Mouse (Mus musculus): ENCODE measurements around the gene Lancl1. TPM values are rescaled to one million over a fixed set of nuclear protein-coding genes. Genes with fewer than 3 reads are reported as not detected.

Gene Lancl1
- polyA plus RNA-seq, 1 experiment from 2014 or later: 102 TPM

GRCm38 (mm10) chr1:67000484-67000883 is 38.2 kb downstream of the Lancl1 start:
- no peak overlapping the region for H3K4me2 ChIP-seq (ENCODE audit: low read depth, low read length)
- no peak overlapping the region for H3K4me3 ChIP-seq (ENCODE audit: low read length)
- H3K27ac ChIP-seq (ENCODE audit: low read length): peak overlapping the region; percentile 51
- H3K27me3 ChIP-seq (ENCODE audit: control insufficient read depth, insufficient read depth, low read depth, low read length): no peaks in the 10 kb centered on the region
- H3K4me1 ChIP-seq (replicated peaks; ENCODE audit: control insufficient read depth, insufficient read depth, low read length): peaks cover 27% of the 10 kb centered on the region
- H3K36me3 ChIP-seq (ENCODE audit: control insufficient read depth, insufficient read depth, low read length): peaks cover 15% of the 10 kb centered on the region
- H3K9me3 ChIP-seq (ENCODE audit: control insufficient read depth, low read length): no peaks in the 10 kb centered on the region
- 73% methylated on average over 3 of the region's 3 CpGs for WGBS
- peak; percentile 47; the same call in 1 of the 2 replicates for ATAC-seq (ENCODE audit: low read depth)
- H3K9ac ChIP-seq (ENCODE audit: low read length): no peak overlapping the region

DNA sequence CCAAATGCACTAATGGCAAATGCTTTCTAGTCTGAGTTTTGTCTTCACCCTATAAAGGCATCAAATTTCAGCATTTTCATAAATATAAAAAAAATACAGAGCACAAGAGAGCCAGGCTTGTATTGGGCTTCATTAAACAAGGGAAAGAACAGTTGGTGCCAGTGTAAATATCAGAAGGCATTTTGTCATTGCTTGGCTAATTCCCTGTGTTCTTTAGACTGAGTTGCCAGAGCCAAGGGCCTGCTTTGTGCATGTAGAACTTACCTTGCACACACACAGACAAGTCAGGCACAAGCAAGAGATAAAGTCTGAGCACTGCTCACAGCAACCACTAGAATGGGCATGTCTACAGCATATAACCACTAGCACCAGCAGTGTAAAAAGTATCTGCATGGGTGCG is 40.1 kb downstream of the Lancl1 start:
- Histone ChIP-seq H3K27me3 (ENCODE audit: control insufficient read depth, insufficient read depth, low read depth, low read length) (no peaks in the 10 kb centered on the region), H3K4me1 (replicated peaks; ENCODE audit: control insufficient read depth, insufficient read depth, low read length) (peaks cover 26% of the 10 kb centered on the region), H3K27ac (ENCODE audit: low read length) (peak overlapping the region; percentile 50; the same call in 1 of the 2 replicates), H3K4me2 (ENCODE audit: low read depth, low read length) (no peak overlapping the region), H3K36me3 (ENCODE audit: control insufficient read depth, insufficient read depth, low read length) (peaks cover 3% of the 10 kb centered on the region), H3K9me3 (ENCODE audit: control insufficient read depth, low read length) (no peaks in the 10 kb centered on the region), H3K9ac (ENCODE audit: low read length) (no peak overlapping the region), H3K4me3 (ENCODE audit: low read length) (no peak overlapping the region)
- no peak for ATAC-seq (ENCODE audit: low read depth)
- WGBS: 78% methylated on average over 1 of the region's 1 CpGs

DNA sequence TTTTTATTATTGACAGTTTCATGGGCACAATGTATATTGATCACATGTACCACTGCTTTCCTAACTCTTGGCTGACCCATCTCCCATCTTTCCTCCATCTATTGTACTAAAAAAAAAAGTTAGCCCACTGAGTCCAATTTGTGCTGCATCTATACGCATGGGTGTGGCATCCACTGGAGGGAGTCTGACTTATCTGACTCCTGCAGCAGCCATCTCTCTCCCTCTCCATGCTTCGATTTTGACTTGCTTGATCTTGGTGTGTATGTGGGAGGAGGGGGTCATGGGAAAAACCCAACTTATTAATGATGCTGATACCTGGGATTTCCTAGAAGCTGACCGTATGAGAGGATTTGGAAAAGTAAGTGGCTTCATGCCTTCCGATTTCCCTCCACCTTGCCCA is 40.5 kb downstream of the Lancl1 start:
- ATAC-seq (ENCODE audit: low read depth): no peak
- no peaks in the 10 kb centered on the region for H3K9me3 ChIP-seq (ENCODE audit: control insufficient read depth, low read length)
- WGBS: 92% methylated on average over 4 of the region's 4 CpGs
- H3K4me1 ChIP-seq (replicated peaks; ENCODE audit: control insufficient read depth, insufficient read depth, low read length): peaks cover 23% of the 10 kb centered on the region
- H3K27me3 ChIP-seq (ENCODE audit: control insufficient read depth, insufficient read depth, low read depth, low read length): no peaks in the 10 kb centered on the region
- no peak overlapping the region for H3K4me2 ChIP-seq (ENCODE audit: low read depth, low read length)
- no peaks in the 10 kb centered on the region for H3K36me3 ChIP-seq (ENCODE audit: control insufficient read depth, insufficient read depth, low read length)
- no peak overlapping the region; the same call in 1 of the 2 replicates for H3K27ac ChIP-seq (ENCODE audit: low read length)
- H3K4me3 ChIP-seq (ENCODE audit: low read length): no peak overlapping the region
- H3K9ac ChIP-seq (ENCODE audit: low read length): no peak overlapping the region

DNA sequence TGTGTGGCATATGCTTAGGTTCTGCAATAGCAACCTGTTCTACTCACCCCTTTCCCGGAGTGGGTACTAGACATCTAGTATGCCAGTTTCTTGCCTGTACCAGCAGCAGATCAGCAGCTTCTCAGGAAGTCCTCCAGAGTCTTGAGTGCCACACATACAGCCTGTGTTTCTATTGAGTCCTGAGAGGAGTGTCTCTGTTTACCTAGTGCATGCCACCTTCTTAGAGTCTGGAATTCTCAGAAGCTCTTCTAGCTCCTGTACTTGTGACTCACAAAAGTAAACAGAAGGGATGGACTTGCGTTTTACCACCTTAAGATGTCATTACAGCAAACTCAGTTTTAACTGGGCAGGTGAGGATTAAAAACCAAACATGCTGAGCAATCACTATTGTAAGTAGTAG is 41.9 kb downstream of the Lancl1 start:
- peak; percentile 93 for ATAC-seq (ENCODE audit: low read depth)
- Histone ChIP-seq H3K36me3 (ENCODE audit: control insufficient read depth, insufficient read depth, low read length) (no peaks in the 10 kb centered on the region), H3K27ac (ENCODE audit: low read length) (peak overlapping the region; percentile 75), H3K4me1 (replicated peaks; ENCODE audit: control insufficient read depth, insufficient read depth, low read length) (peaks cover 25% of the 10 kb centered on the region), H3K9me3 (ENCODE audit: control insufficient read depth, low read length) (no peaks in the 10 kb centered on the region), H3K27me3 (ENCODE audit: control insufficient read depth, insufficient read depth, low read depth, low read length) (no peaks in the 10 kb centered on the region), H3K4me3 (ENCODE audit: low read length) (no peak overlapping the region), H3K9ac (ENCODE audit: low read length) (no peak overlapping the region), H3K4me2 (ENCODE audit: low read depth, low read length) (no peak overlapping the region)
- WGBS: 53% methylated on average over 2 of the region's 2 CpGs

GRCm38 (mm10) chr1:66992764-66993163 is 45.9 kb downstream of the Lancl1 start:
- no peak overlapping the region for H3K4me2 ChIP-seq (ENCODE audit: low read depth, low read length)
- H3K9ac ChIP-seq (ENCODE audit: low read length): no peak overlapping the region
- no peak overlapping the region for H3K27ac ChIP-seq (ENCODE audit: low read length)
- H3K36me3 ChIP-seq (ENCODE audit: control insufficient read depth, insufficient read depth, low read length): no peaks in the 10 kb centered on the region
- H3K4me3 ChIP-seq (ENCODE audit: low read length): no peak overlapping the region
- no peaks in the 10 kb centered on the region for H3K27me3 ChIP-seq (ENCODE audit: control insufficient read depth, insufficient read depth, low read depth, low read length)
- H3K9me3 ChIP-seq (ENCODE audit: control insufficient read depth, low read length): no peaks in the 10 kb centered on the region
- no peak for ATAC-seq (ENCODE audit: low read depth)
- peaks cover 6% of the 10 kb centered on the region for H3K4me1 ChIP-seq (replicated peaks; ENCODE audit: control insufficient read depth, insufficient read depth, low read length)

DNA sequence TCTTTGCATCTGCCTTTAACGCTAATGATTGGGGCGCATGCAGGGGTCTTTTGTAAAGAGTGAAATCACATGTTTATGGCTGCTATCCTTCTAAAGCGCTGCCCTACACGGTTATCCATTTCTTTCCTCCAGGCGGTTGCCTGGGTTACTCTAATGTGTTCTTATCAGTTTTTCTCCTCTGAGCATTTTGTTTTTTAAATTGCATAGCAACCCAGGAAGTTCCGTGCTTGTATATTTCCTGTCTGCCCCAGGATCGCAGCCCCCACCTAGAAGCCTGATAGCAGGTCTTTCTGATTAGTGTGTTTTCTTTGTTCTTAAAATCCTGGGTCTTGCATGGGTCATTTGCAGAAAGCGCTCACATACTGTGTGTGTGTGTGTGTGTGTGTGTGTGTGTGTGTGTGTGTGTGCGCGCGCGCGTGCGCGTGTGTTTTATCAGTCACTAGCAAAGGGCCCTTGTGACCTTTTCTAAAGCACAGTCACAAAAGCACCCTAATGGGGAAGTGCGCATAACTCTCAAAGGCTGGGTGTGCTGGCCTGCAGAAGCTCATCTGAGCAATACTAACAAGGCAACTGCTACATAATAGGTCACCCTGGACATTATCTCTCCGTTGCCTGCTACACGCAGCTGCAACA is 51.0 kb downstream of the Lancl1 start:
- Histone ChIP-seq H3K9me3 (ENCODE audit: control insufficient read depth, low read length) (no peaks in the 10 kb centered on the region), H3K36me3 (ENCODE audit: control insufficient read depth, insufficient read depth, low read length) (no peaks in the 10 kb centered on the region), H3K4me2 (ENCODE audit: low read depth, low read length) (no peak overlapping the region), H3K4me3 (ENCODE audit: low read length) (no peak overlapping the region), H3K9ac (ENCODE audit: low read length) (no peak overlapping the region), H3K27me3 (ENCODE audit: control insufficient read depth, insufficient read depth, low read depth, low read length) (no peaks in the 10 kb centered on the region), H3K27ac (ENCODE audit: low read length) (no peak overlapping the region), H3K4me1 (replicated peaks; ENCODE audit: control insufficient read depth, insufficient read depth, low read length) (no peaks in the 10 kb centered on the region; the same call in 1 of the 2 replicates)
- 62% methylated on average over 18 of the region's 18 CpGs for WGBS
- 0 out of 2 replicates have a peak, but pooled peaks have one; percentile 17 for ATAC-seq (ENCODE audit: low read depth)

- Histone ChIP-seq H3K27ac (ENCODE audit: low read length) (no peak overlapping the region), H3K4me3 (ENCODE audit: low read length) (no peak overlapping the region), H3K4me2 (ENCODE audit: low read depth, low read length) (no peak overlapping the region), H3K9me3 (ENCODE audit: control insufficient read depth, low read length) (no peaks in the 10 kb centered on the region), H3K9ac (ENCODE audit: low read length) (no peak overlapping the region), H3K36me3 (ENCODE audit: control insufficient read depth, insufficient read depth, low read length) (no peaks in the 10 kb centered on the region), H3K4me1 (replicated peaks; ENCODE audit: control insufficient read depth, insufficient read depth, low read length) (no peaks in the 10 kb centered on the region; the same call in 1 of the 2 replicates), H3K27me3 (ENCODE audit: control insufficient read depth, insufficient read depth, low read depth, low read length) (no peaks in the 10 kb centered on the region)
- ATAC-seq (ENCODE audit: low read depth): no peak
- WGBS: 64% methylated on average over 4 of the region's 4 CpGs
Measured at GRCm38 (mm10) chr1:66985906-66986305, 52.8 kb downstream of the Lancl1 start.

- no peak overlapping the region for H3K27ac ChIP-seq (ENCODE audit: low read length)
- no peak for ATAC-seq (ENCODE audit: low read depth)
- WGBS: 56% methylated on average over 7 of the region's 7 CpGs
- no peaks in the 10 kb centered on the region for H3K9me3 ChIP-seq (ENCODE audit: control insufficient read depth, low read length)
- H3K36me3 ChIP-seq (ENCODE audit: control insufficient read depth, insufficient read depth, low read length): no peaks in the 10 kb centered on the region
- H3K4me1 ChIP-seq (replicated peaks; ENCODE audit: control insufficient read depth, insufficient read depth, low read length): no peaks in the 10 kb centered on the region; the same call in 1 of the 2 replicates
- H3K27me3 ChIP-seq (ENCODE audit: control insufficient read depth, insufficient read depth, low read depth, low read length): no peaks in the 10 kb centered on the region
- no peak overlapping the region for H3K9ac ChIP-seq (ENCODE audit: low read length)
- H3K4me2 ChIP-seq (ENCODE audit: low read depth, low read length): no peak overlapping the region
- H3K4me3 ChIP-seq (ENCODE audit: low read length): no peak overlapping the region
Measured at GRCm38 (mm10) chr1:66985129-66985698, 53.5 kb downstream of the Lancl1 start.

DNA sequence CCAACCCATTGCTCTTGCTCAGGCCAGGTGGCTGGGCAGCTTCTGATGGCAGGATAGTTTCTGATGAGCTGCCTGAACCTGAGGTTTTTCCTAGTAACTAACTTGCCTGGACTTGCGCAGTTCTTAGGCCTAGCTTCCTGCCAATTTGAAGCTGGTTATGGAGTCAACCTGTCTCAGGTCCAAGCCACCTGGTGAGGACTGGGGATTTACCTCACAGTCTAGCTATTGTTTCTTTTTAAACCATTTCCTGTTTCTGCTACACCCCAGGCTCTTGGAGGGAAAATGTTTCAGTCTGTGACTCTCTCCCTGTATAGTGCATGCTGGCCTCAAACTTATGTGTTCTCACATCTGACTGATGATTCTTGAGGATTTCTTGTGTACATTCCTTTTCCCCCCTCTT is 58.5 kb downstream of the Lancl1 start:
- no peak for ATAC-seq (ENCODE audit: low read depth)
- Histone ChIP-seq H3K9ac (ENCODE audit: low read length) (no peak overlapping the region), H3K4me2 (ENCODE audit: low read depth, low read length) (no peak overlapping the region), H3K27me3 (ENCODE audit: control insufficient read depth, insufficient read depth, low read depth, low read length) (no peaks in the 10 kb centered on the region), H3K4me3 (ENCODE audit: low read length) (no peak overlapping the region), H3K4me1 (replicated peaks; ENCODE audit: control insufficient read depth, insufficient read depth, low read length) (no peaks in the 10 kb centered on the region), H3K9me3 (ENCODE audit: control insufficient read depth, low read length) (no peaks in the 10 kb centered on the region), H3K36me3 (ENCODE audit: control insufficient read depth, insufficient read depth, low read length) (no peaks in the 10 kb centered on the region), H3K27ac (ENCODE audit: low read length) (no peak overlapping the region)
- WGBS: 100% methylated on average over 1 of the region's 1 CpGs
